Mouse (Mus musculus) midbrain, embryonic 10.5 days (tissue): ENCODE data around the gene Spint2. TPM values are rescaled to one million over a fixed set of nuclear protein-coding genes. Genes with fewer than 3 reads are reported as not detected.
"Not testable (repeated sequence)": the region's sequence is repeated elsewhere in the genome, so short reads cannot be mapped to it uniquely, and the experiment has no call there.

Experiments
- DNase-seq: peaks from one replicate; pipeline ENCODE4 v3.0.0-alpha.2; 2017; ENCODE audit warnings: low spot score
- H3K27ac ChIP-seq: fragments of 300-500 bp; sonication (generic); replicated peaks from 2 replicates; pipeline ENCODE4 v1.5.1; 2016; ENCODE audit warnings: mild to moderate bottlenecking
- H3K27me3 ChIP-seq: fragments of 300-500 bp; sonication (generic); 2 replicates; pipeline ENCODE4 v1.6.1; 2016; ENCODE audit warnings: low read depth, mild to moderate bottlenecking; ENCODE audit not compliant: poor library complexity, severe bottlenecking
- H3K36me3 ChIP-seq: fragments of 300-500 bp; sonication (generic); 2 replicates; pipeline ENCODE4 v1.6.1; 2016; ENCODE audit warnings: mild to moderate bottlenecking, moderate library complexity
- H3K4me1 ChIP-seq: fragments of 300-500 bp; sonication (generic); 2 replicates; pipeline ENCODE4 v1.6.1; 2016
- H3K4me3 ChIP-seq: fragments of 300-500 bp; sonication (generic); 2 replicates; pipeline ENCODE4 v1.5.1; 2016; ENCODE audit warnings: mild to moderate bottlenecking, moderate library complexity
- H3K9me3 ChIP-seq: fragments of 300-500 bp; sonication (generic); replicated peaks from 2 replicates; pipeline ENCODE4 v1.6.1; 2016; ENCODE audit warnings: mild to moderate bottlenecking
- WGBS: fragments of 180-500 bp; shearing (Covaris S2); methylation state at CpG from one replicate; pipeline ENCODE4 v1.1.7; 2016; 5-methylcytosine and 5-hydroxymethylcytosine counted together
- polyA plus RNA-seq: library from polyadenylated mRNA; unstranded; fragments of >200 nt; fragmentation: Nextera tagmentation; extraction: Ambion mirVana; gene quantifications from 2 replicates; pipeline ENCODE4 v1.2.1, GENCODE M21; 2016

The Spint2 gene
- polyA plus RNA-seq, 1 experiment from 2014 or later, result 20.8 TPM

GRCm38 (mm10) chr7:29244732-29245416 is 36.8 kb downstream of the Spint2 start:
- WGBS, result 86% methylated on average over 7 of the region's 7 CpGs
- Histone ChIP-seq H3K27me3 (peaks cover 29% of the 10 kb centered on the region), H3K4me1 (peaks cover 20% of the 10 kb centered on the region), H3K27ac (no peak overlapping the region), H3K4me3 (no peak overlapping the region), H3K9me3 (no peaks in the 10 kb centered on the region), H3K36me3 (peaks cover 43% of the 10 kb centered on the region)
- no peak for DNase-seq

- peaks cover 15% of the 10 kb centered on the region for H3K27me3 ChIP-seq
- peaks cover 8% of the 10 kb centered on the region; the same call in 1 of the 2 replicates for H3K36me3 ChIP-seq
- H3K27ac ChIP-seq, result peak within 1 kb of the TSS; percentile 89
- DNase-seq, result peak; percentile 98
- peaks cover 18% of the 10 kb centered on the region for H3K4me1 ChIP-seq
- WGBS, result under 1% methylated on average over 60 of the region's 60 CpGs
- H3K4me3 ChIP-seq, result peak within 1 kb of the TSS; percentile 77
- H3K9me3 ChIP-seq, result no peaks in the 10 kb centered on the region; the same call in 1 of the 2 replicates
These were observed 43.4 kb downstream of the Spint2 start, which contains the start of gene Yif1b for GRCm38 (mm10) chr7:29238019-29238967. Gene Yif1b, plus strand, starts transcription at chr7:29238329.

GRCm38 (mm10) chr7:29237596-29237995 is 44.1 kb downstream of the Spint2 start:
- WGBS, result 33% methylated on average over 6 of the region's 6 CpGs
- H3K36me3 ChIP-seq, H3K9me3 ChIP-seq, DNase-seq: not testable (repeated sequence)
- peak overlapping the region; percentile 89 for H3K27ac ChIP-seq
- H3K27me3 ChIP-seq, result peaks cover 22% of the 10 kb centered on the region
- H3K4me3 ChIP-seq, result peak overlapping the region; percentile 77
- H3K4me1 ChIP-seq, result peaks cover 18% of the 10 kb centered on the region

- Histone ChIP-seq H3K27ac (no peak overlapping the region), H3K36me3 (peaks cover 4% of the 10 kb centered on the region; the same call in 1 of the 2 replicates), H3K4me1 (peaks cover 28% of the 10 kb centered on the region), H3K4me3 (no peak overlapping the region), H3K27me3 (peaks cover 32% of the 10 kb centered on the region), H3K9me3 (no peaks in the 10 kb centered on the region; the same call in 1 of the 2 replicates)
- no peak for DNase-seq
- WGBS, result 83% methylated on average over 4 of the region's 4 CpGs
These were observed 45.1 kb downstream of the Spint2 start for GRCm38 (mm10) chr7:29236593-29236992.

- peaks cover 51% of the 10 kb centered on the region for H3K27me3 ChIP-seq
- H3K36me3 ChIP-seq, result no peaks in the 10 kb centered on the region
These were observed 47.1 kb downstream of the Spint2 start for GRCm38 (mm10) chr7:29234661-29235060.

GRCm38 (mm10) chr7:29233745-29234144 is 48.0 kb downstream of the Spint2 start:
- H3K27ac ChIP-seq, result no peak overlapping the region
- 86% methylated on average over 6 of the region's 6 CpGs for WGBS
- H3K4me3 ChIP-seq, result no peak overlapping the region
- H3K9me3 ChIP-seq, result no peaks in the 10 kb centered on the region; the same call in 1 of the 2 replicates
- H3K27me3 ChIP-seq, result peaks cover 60% of the 10 kb centered on the region
- no peak for DNase-seq
- H3K4me1 ChIP-seq, result peaks cover 17% of the 10 kb centered on the region
- no peaks in the 10 kb centered on the region for H3K36me3 ChIP-seq

More at GRCm38 (mm10) chr7:29234661-29235060, 47.1 kb downstream of the Spint2 start:
- Histone ChIP-seq H3K4me1 (peaks cover 26% of the 10 kb centered on the region), H3K9me3 (no peaks in the 10 kb centered on the region; the same call in 1 of the 2 replicates), H3K27ac (no peak overlapping the region), H3K4me3 (no peak overlapping the region)
- no peak for DNase-seq
- 82% methylated on average over 5 of the region's 5 CpGs for WGBS

- WGBS, result 2% methylated on average over 62 of the region's 62 CpGs
- Histone ChIP-seq H3K27me3 (peaks cover 62% of the 10 kb centered on the region), H3K27ac (peak within 1 kb of the TSS; percentile 59; the same call in 1 of the 2 replicates), H3K4me1 (peaks cover 10% of the 10 kb centered on the region), H3K4me3 (peak within 1 kb of the TSS; percentile 61), H3K36me3 (no peaks in the 10 kb centered on the region), H3K9me3 (no peaks in the 10 kb centered on the region; the same call in 1 of the 2 replicates)
- peak; percentile 33 for DNase-seq
These were observed 49.3 kb downstream of the Spint2 start, which contains the start of gene Kcnk6 for GRCm38 (mm10) chr7:29232247-29233013. Gene Kcnk6, minus strand, starts transcription at chr7:29232515.

- Histone ChIP-seq H3K4me3 (peak overlapping the region; percentile 61), H3K9me3 (no peaks in the 10 kb centered on the region; the same call in 1 of the 2 replicates), H3K36me3 (no peaks in the 10 kb centered on the region), H3K4me1 (peaks cover 10% of the 10 kb centered on the region), H3K27ac (no peak overlapping the region), H3K27me3 (peaks cover 62% of the 10 kb centered on the region)
- no peak for DNase-seq
- WGBS, result 58% methylated on average over 3 of the region's 3 CpGs
These were observed 50.2 kb downstream of the Spint2 start for GRCm38 (mm10) chr7:29231517-29231916.

- Histone ChIP-seq H3K27ac (no peak overlapping the region), H3K4me1 (peaks cover 12% of the 10 kb centered on the region), H3K27me3 (peaks cover 62% of the 10 kb centered on the region), H3K4me3 (no peak overlapping the region), H3K36me3 (no peaks in the 10 kb centered on the region), H3K9me3 (peaks cover 3% of the 10 kb centered on the region; the same call in 1 of the 2 replicates)
- 20% methylated on average over 3 of the region's 3 CpGs for WGBS
- no peak for DNase-seq
These were observed 51.2 kb downstream of the Spint2 start for GRCm38 (mm10) chr7:29230560-29230959.

- peaks cover 49% of the 10 kb centered on the region for H3K27me3 ChIP-seq
- H3K9me3 ChIP-seq, result 0 out of 2 replicates have a peak, but pooled peaks cover 3% of the 10 kb centered on the region
- WGBS, result 76% methylated on average over 4 of the region's 4 CpGs
- no peak overlapping the region for H3K27ac ChIP-seq
- H3K4me1 ChIP-seq, result peaks cover 22% of the 10 kb centered on the region
- DNase-seq, result no peak
- no peaks in the 10 kb centered on the region for H3K36me3 ChIP-seq
- H3K4me3 ChIP-seq, result no peak overlapping the region
These were observed 53.5 kb downstream of the Spint2 start for GRCm38 (mm10) chr7:29228202-29228601.

- H3K27ac ChIP-seq, result peak overlapping the region; percentile 75
- peaks cover 22% of the 10 kb centered on the region for H3K27me3 ChIP-seq
- H3K4me3 ChIP-seq, result peak overlapping the region; percentile 39
- H3K36me3 ChIP-seq, result no peaks in the 10 kb centered on the region
- H3K4me1 ChIP-seq, result peaks cover 12% of the 10 kb centered on the region
- peaks cover 3% of the 10 kb centered on the region; the same call in 1 of the 2 replicates for H3K9me3 ChIP-seq
- 69% methylated on average over 13 of the region's 13 CpGs for WGBS
- DNase-seq, result no peak
These were observed 56.2 kb downstream of the Spint2 start for GRCm38 (mm10) chr7:29225520-29225919.
